Mouse (Mus musculus) left cerebral cortex, adult 8-10 months (tissue): ENCODE measurements around the gene Rab5if. TPM values are rescaled to one million over a fixed set of nuclear protein-coding genes. Genes with fewer than 3 reads are reported as not detected.
A peak's percentile ranks its signal among the peaks of the same experiment; 100 is the strongest.
"Not testable (repeated sequence)": the region's sequence is repeated elsewhere in the genome, so short reads cannot be mapped to it uniquely, and the experiment has no call there.

Experiments used
- DNase-seq, 2 experiments: peaks; one replicate each; pipeline ENCODE4 v3.0.0; 2022; ENCODE audit warnings: low spot score in 2 of 2
- total RNA-seq, 4 experiments: library from RNA; stranded (reverse); gene quantifications; 2 replicates each; pipeline ENCODE4 v1.2.4; 2022

Rab5if gene
- 10 to 100 TPM; 75.3 to 83.0 (median 79.6) TPM for total RNA-seq

GRCm38 (mm10) chr2:156862772-156863486 is at the start of gene Rab5if:
Rab5if (plus strand) TSS chr2:156863128.
- peak; percentile 95 to 96 for DNase-seq

- no peak for DNase-seq
Observed at GRCm38 (mm10) chr2:156814344-156814801, 48.6 kb upstream of the Rab5if start.

GRCm38 (mm10) chr2:156814893-156815292 is 48.0 kb upstream of the Rab5if start:
- no peak for DNase-seq

GRCm38 (mm10) chr2:156815412-156815811 is 47.5 kb upstream of the Rab5if start:
- DNase-seq, result no peak

GRCm38 (mm10) chr2:156816116-156816515 is 46.8 kb upstream of the Rab5if start:
- no peak for DNase-seq

- not testable (repeated sequence) for DNase-seq
Observed at GRCm38 (mm10) chr2:156825128-156825527, 37.8 kb upstream of the Rab5if start.

- no peak for DNase-seq
Observed at GRCm38 (mm10) chr2:156834336-156834735, 28.6 kb upstream of the Rab5if start.

- DNase-seq, result no peak
Observed at GRCm38 (mm10) chr2:156838839-156839238, 24.1 kb upstream of the Rab5if start.

- DNase-seq, result no peak
Observed at GRCm38 (mm10) chr2:156839319-156840191, 23.4 kb upstream of the Rab5if start, which contains the start of gene Tgif2. Tgif2 (plus strand) TSS chr2:156840007.

GRCm38 (mm10) chr2:156840301-156841027 is 22.5 kb upstream of the Rab5if start:
- no peak for DNase-seq

- DNase-seq, result peak in 1 of 2 experiments; percentile 38
Observed at GRCm38 (mm10) chr2:156841028-156841840, 21.7 kb upstream of the Rab5if start.

GRCm38 (mm10) chr2:156841841-156842706 is 20.9 kb upstream of the Rab5if start:
- no peak for DNase-seq

GRCm38 (mm10) chr2:156842711-156843110 is 20.2 kb upstream of the Rab5if start:
- no peak for DNase-seq

- DNase-seq, result no peak
Observed at GRCm38 (mm10) chr2:156843331-156843730, 19.6 kb upstream of the Rab5if start.

- no peak for DNase-seq
Observed at GRCm38 (mm10) chr2:156844715-156845114, 18.2 kb upstream of the Rab5if start.

- DNase-seq, result no peak
Observed at GRCm38 (mm10) chr2:156847653-156848052, 15.3 kb upstream of the Rab5if start.

GRCm38 (mm10) chr2:156848526-156849182 is 14.3 kb upstream of the Rab5if start:
- DNase-seq, result no peak

GRCm38 (mm10) chr2:156850505-156850904 is 12.4 kb upstream of the Rab5if start:
- DNase-seq, result no peak

GRCm38 (mm10) chr2:156853584-156853983 is 9.3 kb upstream of the Rab5if start:
- DNase-seq, result not testable (repeated sequence)
